Mouse (Mus musculus) megakaryocyte progenitor cell, adult 5-6 weeks (primary cell): ENCODE measurements around the gene Ncoa4. TPM values are rescaled to one million over a fixed set of nuclear protein-coding genes. Genes with fewer than 3 reads are reported as not detected.

Source experiments
- ATAC-seq: replicated peaks from 2 replicates; pipeline ENCODE4 v1.8.0; 2016; ENCODE audit warnings: mild to moderate bottlenecking, moderate TSS enrichment, inconsistent platforms; ENCODE audit not compliant: poor library complexity
- total RNA-seq, 2 experiments: library from RNA; stranded (forward) in 1 of 2; stranded (reverse) in 1 of 2; fragments of 157-497, 149-512 nt in 1 of 2; fragments of 200-1000 nt in 1 of 2; gene quantifications; 2 replicates each; pipeline versions ENCODE4 v1.2.3 to v1.2.4; 2015 to 2017

Ncoa4 gene
- total RNA-seq, 2 experiments from 2014 or later, result 212 to 245 TPM

DNA sequence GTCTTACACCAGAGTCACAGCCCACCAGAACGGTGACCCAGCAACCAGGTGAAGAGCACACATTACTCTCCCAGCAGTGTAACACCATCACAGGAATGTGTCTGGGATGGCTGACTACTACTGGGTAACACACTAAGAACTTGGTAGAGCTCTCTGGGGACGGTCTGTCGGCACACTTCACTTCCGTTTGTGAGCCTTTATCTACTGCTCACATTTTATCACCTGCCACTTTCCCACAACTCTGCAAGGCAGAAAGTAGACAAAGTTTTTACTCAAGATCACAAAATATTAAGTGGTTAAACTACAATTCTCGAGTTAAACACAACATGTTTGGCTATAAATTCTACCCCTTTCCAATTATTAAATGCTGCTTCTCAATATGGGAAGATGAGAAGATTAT lies 32.3 kb downstream of the Ncoa4 start:
- ATAC-seq, result no peak

DNA sequence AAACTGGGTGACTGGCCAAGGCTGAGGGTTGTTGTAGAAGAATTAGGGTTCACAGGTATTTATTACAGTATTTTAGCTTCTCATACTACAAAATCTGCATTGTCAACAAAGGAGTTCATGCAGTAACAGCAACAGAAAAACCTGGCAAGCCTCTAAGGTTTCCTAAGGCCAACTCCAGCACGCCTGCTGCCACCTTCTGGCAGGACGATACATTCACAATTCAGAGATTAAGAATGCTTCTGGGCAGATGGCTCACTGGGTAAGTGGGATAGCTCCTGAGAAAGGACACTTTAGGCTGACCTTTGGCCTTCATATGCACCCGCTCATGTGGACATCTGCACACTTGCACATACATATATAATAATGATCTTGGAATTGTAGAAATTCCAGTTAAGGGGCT lies 32.8 kb downstream of the Ncoa4 start:
- ATAC-seq, result peak; percentile 97

DNA sequence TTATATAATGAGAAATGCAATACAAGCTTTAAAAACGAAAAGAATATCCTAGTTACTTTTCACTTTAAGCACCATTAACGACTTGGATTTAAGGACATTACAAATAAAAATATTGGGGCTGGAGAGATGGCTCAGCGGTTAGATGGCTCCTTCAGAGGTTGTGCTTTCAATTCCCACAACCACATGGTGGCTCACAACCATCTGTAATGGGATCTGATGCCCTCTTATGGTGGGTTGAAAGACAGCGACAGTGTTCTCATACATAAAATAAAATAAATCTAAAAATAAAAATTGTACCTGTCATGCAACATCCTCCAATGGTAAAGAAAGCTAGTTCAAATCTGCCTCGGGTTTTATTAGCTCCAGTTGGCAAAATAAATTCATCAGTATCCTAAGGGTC lies 33.9 kb downstream of the Ncoa4 start:
- peak; percentile 48; the same call in 1 of the 2 replicates for ATAC-seq

DNA sequence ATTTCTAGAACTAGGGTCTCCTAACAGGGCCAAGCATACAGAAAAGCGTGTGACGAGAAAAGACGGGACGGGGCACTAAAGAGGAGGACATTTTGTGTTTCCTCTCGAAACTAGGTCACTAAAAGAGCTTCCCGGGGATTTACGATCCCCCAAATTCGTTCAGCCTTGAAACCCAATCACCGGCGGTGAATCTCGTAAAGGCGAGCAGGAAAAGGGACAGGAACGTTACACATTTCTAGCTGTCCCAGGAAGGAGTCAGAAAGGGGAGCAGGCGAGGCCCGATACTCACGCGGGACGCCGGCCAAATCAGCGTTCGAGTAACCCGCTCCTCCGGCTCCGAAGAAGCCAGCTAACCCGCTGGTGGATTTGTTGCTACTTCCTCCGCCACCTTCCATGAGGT lies 41.7 kb downstream of the Ncoa4 start:
- ATAC-seq, result peak; percentile 29; the same call in 1 of the 2 replicates

DNA sequence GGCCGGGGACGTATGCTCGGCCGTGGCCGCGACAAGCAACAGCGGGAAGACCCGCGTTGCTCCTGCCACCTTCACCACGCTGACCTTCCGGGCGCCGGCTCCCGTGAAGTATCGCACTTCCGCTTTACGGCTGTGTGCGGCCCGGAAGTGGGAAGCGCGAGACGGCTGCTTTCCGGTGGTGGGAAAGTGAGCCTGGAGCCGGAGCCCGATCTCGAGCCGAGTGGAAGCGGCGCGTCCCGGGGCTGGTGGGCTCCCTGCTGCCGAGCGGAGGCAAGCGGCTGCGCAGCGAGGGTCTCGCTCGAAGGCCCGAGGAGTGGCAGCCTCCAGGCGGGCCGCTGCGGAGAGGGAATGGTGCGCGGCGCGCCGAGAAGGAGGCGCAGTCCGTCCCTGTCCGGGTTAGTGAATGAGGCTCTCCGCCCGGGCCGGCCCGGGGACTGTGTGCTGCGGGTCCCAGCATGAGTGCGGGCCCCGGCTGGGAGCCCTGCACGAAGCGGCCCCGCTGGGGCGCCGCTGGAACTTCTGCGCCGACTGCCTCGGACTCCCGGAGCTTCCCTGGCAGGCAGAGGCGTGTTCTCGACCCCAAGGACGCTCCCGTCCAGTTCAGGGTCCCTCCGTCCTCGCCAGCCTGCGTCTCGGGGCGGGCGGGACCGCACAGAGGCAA lies 42.3 kb downstream of the Ncoa4 start, which contains the start of the genes Timm23 and Parg:
Gene Timm23 (minus strand): TSS at position 108 of the 661 bp plus-strand sequence.
Gene Parg (plus strand): TSS at position 159 of the 661 bp plus-strand sequence.
- ATAC-seq, result peak; percentile 99

DNA sequence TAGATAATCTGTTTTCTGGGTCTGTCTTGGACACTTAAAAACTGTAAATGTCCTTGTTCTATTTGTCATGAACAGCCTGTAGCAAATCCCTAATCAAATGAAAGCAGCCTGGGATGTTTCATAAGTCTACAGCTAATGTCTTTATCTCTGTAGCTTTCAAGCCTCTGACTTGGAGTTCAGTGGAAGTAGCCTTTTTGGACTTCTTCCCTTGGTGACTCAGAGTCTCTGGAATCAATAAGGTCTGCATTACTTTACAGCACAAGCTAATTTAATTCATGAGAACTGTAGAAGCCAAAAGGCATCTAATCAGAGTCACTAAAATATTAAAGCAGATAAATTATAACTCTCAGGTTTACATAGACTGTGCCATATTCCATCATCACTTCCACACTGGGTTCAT lies 66.9 kb downstream of the Ncoa4 start:
- no peak for ATAC-seq

DNA sequence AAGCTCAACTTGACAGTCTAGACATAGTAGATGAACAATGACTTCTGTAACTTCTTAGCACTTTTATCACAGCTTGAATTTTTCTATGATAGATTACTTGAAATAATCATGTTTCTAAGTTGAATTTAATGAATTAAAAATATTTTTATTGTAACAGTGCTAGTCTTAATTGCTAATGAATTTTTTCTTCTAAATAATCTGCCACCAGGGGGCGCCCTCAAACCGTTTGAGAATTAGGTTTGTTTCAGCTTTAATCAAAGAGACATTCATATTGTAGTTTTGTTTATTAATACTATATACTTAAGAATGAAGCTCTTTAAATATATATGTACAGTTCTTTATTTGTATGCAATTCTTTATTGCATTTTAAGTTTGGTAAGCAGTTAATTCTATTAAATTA lies 69.3 kb downstream of the Ncoa4 start:
- no peak for ATAC-seq

Other genes with a start within 250 kb of the Ncoa4 start
- gene Galnt15, start 130.9 kb upstream of the Ncoa4 start, total RNA-seq (2015), result not detected in 2 replicates
- not detected in 2 replicates for gene Galnt15, start 130.9 kb upstream of the Ncoa4 start, total RNA-seq (2017)
- gene Oxnad1, start 74.5 kb upstream of the Ncoa4 start, total RNA-seq (2015), result 8.3 and 14.9 TPM in 2 replicates
- 36.2 and 45.2 TPM in 2 replicates for gene Oxnad1, start 74.5 kb upstream of the Ncoa4 start, total RNA-seq (2017)
- gene Dph3, start 74.1 kb upstream of the Ncoa4 start, total RNA-seq (2015), result 88.0 and 117 TPM in 2 replicates
- 41.2 and 67.5 TPM in 2 replicates for gene Dph3, start 74.1 kb upstream of the Ncoa4 start, total RNA-seq (2017)
- gene Msmb, start 17.8 kb upstream of the Ncoa4 start, total RNA-seq (2015), result not detected in 2 replicates
- gene Msmb, start 17.8 kb upstream of the Ncoa4 start, total RNA-seq (2017), result not detected in 2 replicates
- gene Timm23, start 42.0 kb downstream of the Ncoa4 start, total RNA-seq (2015), result 237 and 249 TPM in 2 replicates
- gene Timm23, start 42.0 kb downstream of the Ncoa4 start, total RNA-seq (2017), result 159 and 183 TPM in 2 replicates
- 44.1 and 48.1 TPM in 2 replicates for gene Parg, start 42.1 kb downstream of the Ncoa4 start, total RNA-seq (2015)
- gene Parg, start 42.1 kb downstream of the Ncoa4 start, total RNA-seq (2017), result 102 and 143 TPM in 2 replicates
- not detected in 2 replicates for gene Ogdhl, start 162.2 kb downstream of the Ncoa4 start, total RNA-seq (2015)
- gene Ogdhl, start 162.2 kb downstream of the Ncoa4 start, total RNA-seq (2017), result not detected in 2 replicates
- gene 1700024G13Rik, start 228.5 kb downstream of the Ncoa4 start, total RNA-seq (2015), result not detected in 2 replicates
- gene 1700024G13Rik, start 228.5 kb downstream of the Ncoa4 start, total RNA-seq (2017), result not detected in 2 replicates